Mouse (Mus musculus) left cerebral cortex, postnatal 14 days (tissue): Measurements from ENCODE around the gene Pde6h. TPM values are rescaled to one million over a fixed set of nuclear protein-coding genes. Genes with fewer than 3 reads are reported as not detected.
"Not testable (repeated sequence)": the region's sequence is repeated elsewhere in the genome, so short reads cannot be mapped to it uniquely, and the experiment has no call there.

Experiments
- DNase-seq, 2 experiments: peaks; one replicate each; pipeline ENCODE4 v3.0.0; 2021 to 2022; ENCODE audit warnings: low spot score in 2 of 2, mixed read lengths in 1 of 2
- intact Hi-C: fragments of 180-260 bp; cut with DNase I; formaldehyde crosslinking; loops from one replicate; pipeline ENCODE4 v1.15.1; 2025
- long read RNA-seq, 2 experiments: library from polyadenylated mRNA; stranded (forward); transcript quantifications; one replicate each; pipeline ENCODE4 v2.0.0; 2021
- total RNA-seq, 2 experiments: library from RNA; stranded (reverse); gene quantifications; 2 replicates each; pipeline ENCODE4 v1.2.3; 2021

Pde6h gene
- 1 to 10 TPM; 1.3 to 1.6 TPM for total RNA-seq
- long read RNA-seq, experiment 1, result 0 reads
- long read RNA-seq, experiment 2, result 0 reads

- DNase-seq, result no peak
- intact Hi-C loops, result loop anchor here (5.0 kb wide), 1 partner anchor 44 kb away; no protein-coding TSS in a partner anchor
These were observed at the start of gene Pde6h for GRCm38 (mm10) chr6:136923532-136923931. Gene Pde6h (plus strand): TSS chr6:136923832.

- peak; percentile 43 to 46 for DNase-seq
- intact Hi-C loops, result no loop called here
These were observed 49.0 kb upstream of the Pde6h start for GRCm38 (mm10) chr6:136874599-136874998.

- intact Hi-C loops, result no loop called here
- peak; percentile 33 to 35 for DNase-seq
These were observed 48.0 kb upstream of the Pde6h start, which contains the start of gene Mgp for GRCm38 (mm10) chr6:136875670-136876069. Gene Mgp (minus strand): TSS chr6:136875823.

- DNase-seq, result no peak
- intact Hi-C loops, result no loop called here
These were observed 42.0 kb upstream of the Pde6h start for GRCm38 (mm10) chr6:136881678-136882077.

GRCm38 (mm10) chr6:136883431-136883915, 40.2 kb upstream of the Pde6h start:
- DNase-seq, result no peak
- intact Hi-C loops, result no loop called here

- DNase-seq, result no peak
- intact Hi-C loops, result no loop called here
These were observed 39.7 kb upstream of the Pde6h start for GRCm38 (mm10) chr6:136883961-136884360.

GRCm38 (mm10) chr6:136884766-136885165, 38.9 kb upstream of the Pde6h start:
- intact Hi-C loops, result not testable (repeated sequence)

GRCm38 (mm10) chr6:136887854-136888253, 35.8 kb upstream of the Pde6h start:
- no peak for DNase-seq
- intact Hi-C loops, result no loop called here

More at GRCm38 (mm10) chr6:136884766-136885165, 38.9 kb upstream of the Pde6h start:
- DNase-seq, result not testable (repeated sequence)

- intact Hi-C loops, result no loop called here
These were observed 34.6 kb upstream of the Pde6h start for GRCm38 (mm10) chr6:136889067-136889466.

GRCm38 (mm10) chr6:136889554-136889953, 34.1 kb upstream of the Pde6h start:
- DNase-seq, result peak in 1 of 2 experiments; percentile 44
- intact Hi-C loops, result no loop called here

More at GRCm38 (mm10) chr6:136889067-136889466, 34.6 kb upstream of the Pde6h start:
- no peak for DNase-seq

- intact Hi-C loops, result no loop called here
- no peak for DNase-seq
These were observed 31.6 kb upstream of the Pde6h start for GRCm38 (mm10) chr6:136892002-136892401.

- intact Hi-C loops, result no loop called here
These were observed 28.9 kb upstream of the Pde6h start for GRCm38 (mm10) chr6:136894532-136895339.

GRCm38 (mm10) chr6:136897789-136898188, 25.8 kb upstream of the Pde6h start:
- intact Hi-C loops, result no loop called here
- DNase-seq, result no peak

More at GRCm38 (mm10) chr6:136894532-136895339, 28.9 kb upstream of the Pde6h start:
- no peak for DNase-seq

- no peak for DNase-seq
- intact Hi-C loops, result no loop called here
These were observed 25.4 kb upstream of the Pde6h start for GRCm38 (mm10) chr6:136898222-136898621.

GRCm38 (mm10) chr6:136898954-136899353, 24.7 kb upstream of the Pde6h start:
- intact Hi-C loops, result no loop called here
- DNase-seq, result no peak

GRCm38 (mm10) chr6:136900369-136901009, 23.1 kb upstream of the Pde6h start:
- DNase-seq, result no peak
- intact Hi-C loops, result no loop called here

- intact Hi-C loops, result no loop called here
- DNase-seq, result no peak
These were observed 22.6 kb upstream of the Pde6h start for GRCm38 (mm10) chr6:136901010-136901409.

- no peak for DNase-seq
- intact Hi-C loops, result no loop called here
These were observed 21.1 kb upstream of the Pde6h start for GRCm38 (mm10) chr6:136902527-136902926.

GRCm38 (mm10) chr6:136903885-136904470, 19.7 kb upstream of the Pde6h start:
- intact Hi-C loops, result no loop called here
- DNase-seq, result no peak
